Mouse (Mus musculus): ENCODE measurements around the gene Gpr152. TPM values are rescaled to one million over a fixed set of nuclear protein-coding genes. Genes with fewer than 3 reads are reported as not detected.
A peak's percentile ranks its signal among the peaks of the same experiment; 100 is the strongest.
"Not testable (repeated sequence)": the region's sequence is repeated elsewhere in the genome, so short reads cannot be mapped to it uniquely, and the experiment has no call there.

Gene Gpr152
- polyA plus RNA-seq, 1 experiment from 2014 or later, result not detected

DNA sequence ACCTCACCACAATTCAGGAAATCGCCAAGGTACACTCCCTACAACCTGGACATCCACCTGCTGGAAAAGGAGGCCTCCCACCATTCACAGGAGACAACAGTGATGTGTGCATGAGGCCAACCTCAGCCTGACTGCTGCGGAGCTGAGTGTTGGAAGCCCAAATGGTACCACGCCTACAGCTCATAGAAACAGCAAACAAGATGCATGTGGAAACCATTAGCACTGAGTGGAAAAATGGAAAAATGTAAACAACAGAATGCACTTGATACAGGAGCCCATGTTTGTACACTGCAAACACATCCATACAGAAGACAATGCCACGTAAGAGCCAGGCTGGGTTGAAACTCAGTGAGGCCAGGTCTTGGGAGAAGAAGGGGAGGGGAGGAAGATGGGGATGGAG is 15.2 kb upstream of the Gpr152 start:
- Histone ChIP-seq H3K9me3 (replicated peaks) (no peaks in the 10 kb centered on the region), H3K27me3 (ENCODE audit: low read depth, poor library complexity, severe bottlenecking) (peaks cover 8% of the 10 kb centered on the region; the same call in 1 of the 2 replicates), H3K27ac (replicated peaks) (no peak overlapping the region), H3K4me3 (no peak overlapping the region), H3K36me3 (peaks cover 21% of the 10 kb centered on the region), H3K4me1 (peaks cover 36% of the 10 kb centered on the region)
- no peak for DNase-seq (ENCODE audit: low spot score)
- 89% methylated on average over 4 of the region's 4 CpGs for WGBS

DNA sequence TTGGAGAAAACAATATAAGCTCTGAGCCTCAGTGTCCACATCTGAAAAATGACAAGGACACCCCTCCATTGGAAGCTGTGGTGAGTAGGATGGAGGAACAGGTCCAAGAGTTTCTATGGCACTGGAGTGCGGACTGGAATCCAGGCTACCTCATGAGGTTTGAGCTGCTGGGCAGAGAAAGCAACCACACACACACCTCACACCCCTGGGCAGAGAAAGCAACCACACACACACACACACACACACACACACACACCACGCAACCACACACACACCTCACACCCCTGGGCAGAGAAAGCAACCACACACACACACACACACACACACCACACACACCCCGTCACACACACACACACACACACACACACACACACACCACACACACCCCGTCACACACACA is 14.3 kb upstream of the Gpr152 start:
- peak overlapping the region; percentile 90 for H3K27ac ChIP-seq (replicated peaks)
- peaks cover 30% of the 10 kb centered on the region for H3K36me3 ChIP-seq
- 18% methylated on average over 4 of the region's 4 CpGs for WGBS
- peak overlapping the region; percentile 79 for H3K4me3 ChIP-seq
- not testable (repeated sequence) for H3K27me3 ChIP-seq (ENCODE audit: low read depth, poor library complexity, severe bottlenecking); H3K9me3 ChIP-seq (replicated peaks); DNase-seq (ENCODE audit: low spot score)
- peaks cover 32% of the 10 kb centered on the region for H3K4me1 ChIP-seq

DNA sequence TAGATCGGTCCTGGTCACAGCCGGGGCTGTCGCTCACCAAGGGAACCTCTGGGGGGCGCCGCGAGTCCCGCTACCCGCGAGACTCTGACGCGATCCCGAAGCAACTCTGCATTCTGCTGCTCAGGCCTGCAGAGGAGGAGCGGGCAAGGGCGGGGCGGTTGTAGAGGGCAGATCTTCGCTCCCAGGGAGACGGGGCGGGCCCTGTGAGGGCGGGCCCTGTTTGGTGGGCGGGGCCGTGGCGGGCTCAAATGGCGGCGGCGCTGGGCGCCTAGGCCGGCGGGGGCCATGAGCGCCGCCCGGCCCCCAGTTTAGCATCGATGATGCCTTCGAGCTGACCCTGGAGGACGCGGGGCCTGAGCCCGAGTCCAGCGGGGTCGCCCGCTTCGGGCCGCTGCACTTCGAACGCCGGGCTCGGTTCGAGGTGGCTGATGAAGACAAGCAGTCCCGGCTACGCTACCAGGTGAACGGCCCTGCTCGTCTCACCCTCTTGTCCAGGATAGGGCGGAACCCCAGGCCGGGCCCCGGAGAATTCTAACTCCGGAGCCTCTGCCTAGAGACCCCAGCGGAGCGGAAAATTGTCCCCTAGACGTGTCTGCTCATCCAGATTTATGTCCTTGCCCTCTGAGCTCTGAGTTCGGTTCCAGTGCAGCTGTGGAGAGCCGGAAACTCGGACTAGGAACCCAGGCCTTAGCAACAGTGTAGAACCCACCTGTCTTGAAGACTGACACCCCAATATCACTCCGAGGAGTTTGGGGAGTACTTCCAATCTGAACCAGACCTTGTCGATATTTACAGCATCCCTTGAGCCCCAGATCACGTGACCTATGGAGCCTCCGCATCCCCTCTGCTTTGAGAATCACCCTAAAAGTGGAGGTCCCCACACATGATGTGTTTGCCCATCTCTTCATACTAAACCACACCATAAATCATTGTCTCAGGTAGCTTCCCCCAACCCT is 13.6 kb upstream of the Gpr152 start, which contains the start of gene Aip:
Aip (minus strand) TSS at position 118 of the 956 bp plus-strand sequence.
- H3K4me3 ChIP-seq, result peak within 1 kb of the TSS; percentile 79
- WGBS, result 1% methylated on average over 64 of the region's 64 CpGs
- H3K27me3 ChIP-seq (ENCODE audit: low read depth, poor library complexity, severe bottlenecking), result no peaks in the 10 kb centered on the region
- peak; percentile 99 for DNase-seq (ENCODE audit: low spot score)
- peak within 1 kb of the TSS; percentile 90 for H3K27ac ChIP-seq (replicated peaks)
- H3K4me1 ChIP-seq, result peaks cover 25% of the 10 kb centered on the region
- no peaks in the 10 kb centered on the region for H3K9me3 ChIP-seq (replicated peaks)
- H3K36me3 ChIP-seq, result peaks cover 35% of the 10 kb centered on the region

DNA sequence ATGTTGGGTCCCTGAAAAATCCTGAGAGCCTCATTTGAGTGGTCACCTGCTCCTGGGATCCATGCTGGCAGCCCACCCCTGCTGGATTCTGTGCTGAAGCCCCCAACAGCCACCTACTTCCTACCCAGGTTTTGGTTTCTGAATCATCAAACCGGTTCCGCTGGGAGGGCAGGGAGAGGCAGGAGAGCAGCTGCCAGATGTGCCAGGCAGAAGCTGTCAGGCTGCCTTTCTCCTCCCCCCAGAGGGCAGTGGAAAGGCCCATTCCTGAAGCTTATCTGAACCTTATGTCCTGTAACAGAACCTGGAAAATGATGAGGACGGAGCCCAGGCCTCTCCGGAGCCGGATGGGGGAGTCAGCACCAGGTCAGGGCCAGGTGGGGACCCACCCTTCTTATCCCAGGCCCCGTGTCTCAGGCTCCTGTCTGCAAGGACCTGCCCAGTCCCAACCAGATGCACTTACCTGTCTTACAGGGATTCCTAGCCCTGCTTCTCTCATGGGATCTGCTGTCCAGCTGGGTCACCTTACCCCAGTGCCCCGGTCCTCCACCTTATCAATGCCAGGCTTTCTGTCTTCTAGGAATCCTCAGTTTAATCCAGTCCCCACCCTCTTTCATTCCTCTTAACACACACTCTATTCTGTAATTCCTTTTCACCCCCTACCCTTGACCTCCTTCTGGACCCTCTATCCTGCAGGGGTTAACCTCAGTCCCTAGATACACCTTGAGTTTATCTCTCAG is 12.7 kb upstream of the Gpr152 start:
- no peak for DNase-seq (ENCODE audit: low spot score)
- H3K4me3 ChIP-seq, result peak overlapping the region; percentile 79
- no peaks in the 10 kb centered on the region for H3K27me3 ChIP-seq (ENCODE audit: low read depth, poor library complexity, severe bottlenecking)
- no peaks in the 10 kb centered on the region for H3K9me3 ChIP-seq (replicated peaks)
- H3K4me1 ChIP-seq, result peaks cover 22% of the 10 kb centered on the region
- peak overlapping the region; percentile 90 for H3K27ac ChIP-seq (replicated peaks)
- WGBS, result 73% methylated on average over 7 of the region's 7 CpGs
- H3K36me3 ChIP-seq, result peaks cover 44% of the 10 kb centered on the region

DNA sequence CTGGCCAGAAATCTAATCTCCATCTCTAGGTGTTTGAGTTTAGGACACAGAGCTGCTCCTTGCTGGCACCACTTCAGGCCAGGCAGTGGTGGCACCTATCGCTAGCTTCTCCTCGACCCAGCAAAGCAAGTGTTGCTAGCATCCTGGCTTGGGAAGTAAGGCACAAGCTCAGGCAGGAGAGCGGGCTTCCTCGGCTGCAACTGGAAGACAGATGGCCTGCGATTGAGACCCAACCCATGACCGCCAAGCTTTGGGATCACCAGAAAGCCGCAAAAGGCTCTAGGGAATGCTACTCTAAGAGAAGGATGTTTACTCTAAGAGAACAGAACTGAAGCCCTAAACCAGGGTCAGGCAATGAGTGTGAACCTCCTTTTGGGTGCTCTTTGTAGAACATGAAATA is 10.1 kb upstream of the Gpr152 start:
- no peaks in the 10 kb centered on the region for H3K9me3 ChIP-seq (replicated peaks)
- no peaks in the 10 kb centered on the region for H3K27me3 ChIP-seq (ENCODE audit: low read depth, poor library complexity, severe bottlenecking)
- no peak for DNase-seq (ENCODE audit: low spot score)
- no peak overlapping the region for H3K27ac ChIP-seq (replicated peaks)
- peaks cover 61% of the 10 kb centered on the region for H3K36me3 ChIP-seq
- H3K4me3 ChIP-seq, result no peak overlapping the region
- peaks cover 22% of the 10 kb centered on the region for H3K4me1 ChIP-seq
- 96% methylated on average over 7 of the region's 7 CpGs for WGBS

DNA sequence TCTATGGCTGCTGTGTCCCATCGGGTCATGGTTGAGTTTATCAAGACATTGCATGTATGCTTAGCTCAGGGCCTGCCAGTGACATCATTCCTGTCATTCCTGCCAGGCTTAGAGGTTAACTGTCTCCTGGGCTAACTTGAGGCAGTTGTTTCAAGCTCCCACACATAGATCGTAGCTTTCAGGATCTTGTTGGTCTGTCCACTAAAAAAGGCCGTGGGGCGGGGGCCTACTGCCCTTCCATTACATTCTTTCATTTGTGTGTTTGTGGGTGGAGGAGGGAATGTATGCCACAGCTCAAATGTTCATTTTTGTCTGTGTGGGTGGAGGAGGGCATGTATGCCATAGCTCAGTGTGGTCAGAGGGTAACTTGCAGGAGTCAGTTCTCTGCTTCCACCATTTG is 9.5 kb upstream of the Gpr152 start:
- no peaks in the 10 kb centered on the region for H3K9me3 ChIP-seq (replicated peaks)
- H3K36me3 ChIP-seq, result peaks cover 61% of the 10 kb centered on the region
- WGBS, result 90% methylated on average over 4 of the region's 4 CpGs
- no peak overlapping the region for H3K27ac ChIP-seq (replicated peaks)
- peaks cover 21% of the 10 kb centered on the region for H3K4me1 ChIP-seq
- no peak overlapping the region for H3K4me3 ChIP-seq
- no peak for DNase-seq (ENCODE audit: low spot score)
- H3K27me3 ChIP-seq (ENCODE audit: low read depth, poor library complexity, severe bottlenecking), result no peaks in the 10 kb centered on the region

DNA sequence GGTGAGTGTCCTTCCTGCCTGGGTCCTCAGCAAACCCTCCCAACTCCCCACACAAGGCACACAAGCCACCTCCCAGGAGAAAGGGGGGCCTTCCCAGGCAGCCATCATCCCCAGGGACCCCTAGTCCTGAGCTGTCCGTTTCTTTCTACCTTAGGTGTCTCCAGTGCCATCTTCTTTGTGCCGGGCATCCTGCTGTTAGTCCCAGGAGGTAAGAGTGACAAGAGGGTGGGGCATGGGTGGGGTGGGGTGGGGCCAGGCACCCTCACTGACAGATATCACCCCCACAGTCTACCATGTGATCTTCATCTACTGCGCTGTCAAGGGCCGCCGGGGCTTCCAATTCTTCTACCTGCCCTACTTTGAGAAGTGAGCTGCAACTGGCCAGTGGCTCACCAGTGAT is 8.5 kb upstream of the Gpr152 start:
- Histone ChIP-seq H3K9me3 (replicated peaks) (no peaks in the 10 kb centered on the region), H3K4me1 (peaks cover 17% of the 10 kb centered on the region), H3K27me3 (ENCODE audit: low read depth, poor library complexity, severe bottlenecking) (no peaks in the 10 kb centered on the region), H3K36me3 (peaks cover 61% of the 10 kb centered on the region), H3K27ac (replicated peaks) (no peak overlapping the region), H3K4me3 (no peak overlapping the region)
- DNase-seq (ENCODE audit: low spot score), result no peak
- 95% methylated on average over 5 of the region's 5 CpGs for WGBS

DNA sequence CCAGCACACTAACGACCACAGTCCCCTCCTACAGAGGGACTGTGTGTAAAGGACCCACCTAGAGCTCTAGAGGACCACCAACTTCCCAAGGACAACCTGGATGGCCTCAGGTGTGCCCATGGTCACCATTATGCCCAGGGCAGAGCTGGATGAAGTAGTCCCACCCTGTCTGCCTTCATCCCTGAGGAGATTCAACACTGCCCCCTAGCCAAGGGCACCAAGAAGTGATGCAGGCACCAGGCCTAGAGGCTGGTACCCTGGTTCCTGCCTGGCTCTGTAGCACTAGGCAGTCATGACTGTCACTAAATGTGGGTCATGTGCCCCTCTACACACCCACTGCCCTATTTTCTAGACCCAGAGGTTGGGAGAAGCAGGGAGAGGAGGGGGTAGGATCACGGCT is 7.8 kb upstream of the Gpr152 start:
- WGBS, result 83% methylated on average over 2 of the region's 2 CpGs
- Histone ChIP-seq H3K4me1 (peaks cover 10% of the 10 kb centered on the region), H3K9me3 (replicated peaks) (no peaks in the 10 kb centered on the region), H3K27ac (replicated peaks) (no peak overlapping the region), H3K36me3 (peaks cover 61% of the 10 kb centered on the region), H3K27me3 (ENCODE audit: low read depth, poor library complexity, severe bottlenecking) (no peaks in the 10 kb centered on the region), H3K4me3 (no peak overlapping the region)
- DNase-seq (ENCODE audit: low spot score), result no peak

DNA sequence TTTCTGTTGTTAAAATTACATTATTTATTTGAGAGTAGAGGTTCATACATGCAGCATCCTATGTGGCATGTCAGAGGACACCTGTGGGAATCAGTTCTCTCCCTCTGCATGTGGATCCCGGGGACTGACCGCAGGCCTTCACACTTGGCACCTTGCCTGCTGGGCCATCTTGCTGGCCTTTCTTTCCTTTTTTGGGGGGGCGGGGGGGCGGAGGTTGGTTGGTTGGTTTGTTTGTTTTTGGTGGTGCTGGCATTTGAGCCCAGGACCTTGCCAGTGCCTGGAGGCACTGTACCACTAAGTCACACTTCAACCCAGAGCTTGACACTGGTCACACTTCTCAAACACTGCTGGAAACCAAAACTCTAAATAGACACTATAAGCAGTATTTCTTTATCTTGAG is 5.2 kb upstream of the Gpr152 start:
- H3K27ac ChIP-seq (replicated peaks), result no peak overlapping the region
- 98% methylated on average over 4 of the region's 4 CpGs for WGBS
- H3K4me3 ChIP-seq, result no peak overlapping the region
- DNase-seq (ENCODE audit: low spot score), result no peak
- peaks cover 9% of the 10 kb centered on the region for H3K4me1 ChIP-seq
- H3K36me3 ChIP-seq, result peaks cover 41% of the 10 kb centered on the region
- H3K9me3 ChIP-seq (replicated peaks), result no peaks in the 10 kb centered on the region
- H3K27me3 ChIP-seq (ENCODE audit: low read depth, poor library complexity, severe bottlenecking), result no peaks in the 10 kb centered on the region

DNA sequence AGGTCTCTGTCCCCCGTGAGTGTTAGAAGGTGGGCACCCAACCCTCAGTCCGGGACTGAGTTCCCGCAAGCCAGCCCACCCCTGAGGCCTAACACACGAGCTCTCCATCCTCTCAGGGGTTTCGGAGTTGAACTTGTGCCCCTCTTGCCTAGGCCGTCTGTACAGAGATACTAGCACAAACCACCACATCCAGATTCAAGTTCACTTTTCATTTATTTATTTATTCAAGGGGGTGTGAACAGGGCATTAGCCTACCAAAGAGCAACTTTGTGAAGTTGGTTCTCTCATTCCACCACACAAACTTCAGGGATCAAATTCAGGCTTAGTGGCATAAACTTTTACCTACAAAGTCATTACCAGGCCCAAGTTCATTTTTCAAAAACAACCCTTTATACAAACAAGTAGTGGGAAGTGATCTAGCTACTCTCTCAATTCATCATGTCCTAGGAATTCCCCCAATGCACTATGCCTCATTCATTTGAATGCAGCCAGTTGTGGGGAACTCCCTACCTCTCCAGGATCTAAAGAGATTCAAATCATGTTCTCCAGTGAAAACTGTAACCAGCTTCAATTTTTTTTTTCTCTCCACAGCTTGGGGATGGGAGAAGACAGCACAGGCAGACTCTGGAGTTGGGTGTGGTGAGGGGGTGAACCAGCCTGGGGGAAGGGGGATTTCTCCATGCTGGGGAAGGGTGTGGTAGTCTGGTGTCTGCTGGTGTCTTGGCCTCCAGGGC is 4.2 kb upstream of the Gpr152 start:
- DNase-seq (ENCODE audit: low spot score); H3K4me3 ChIP-seq; H3K9me3 ChIP-seq (replicated peaks); H3K27ac ChIP-seq (replicated peaks); H3K27me3 ChIP-seq (ENCODE audit: low read depth, poor library complexity, severe bottlenecking): not testable (repeated sequence)
- 76% methylated on average over 6 of the region's 6 CpGs for WGBS
- peaks cover 19% of the 10 kb centered on the region for H3K4me1 ChIP-seq
- H3K36me3 ChIP-seq, result peaks cover 30% of the 10 kb centered on the region

DNA sequence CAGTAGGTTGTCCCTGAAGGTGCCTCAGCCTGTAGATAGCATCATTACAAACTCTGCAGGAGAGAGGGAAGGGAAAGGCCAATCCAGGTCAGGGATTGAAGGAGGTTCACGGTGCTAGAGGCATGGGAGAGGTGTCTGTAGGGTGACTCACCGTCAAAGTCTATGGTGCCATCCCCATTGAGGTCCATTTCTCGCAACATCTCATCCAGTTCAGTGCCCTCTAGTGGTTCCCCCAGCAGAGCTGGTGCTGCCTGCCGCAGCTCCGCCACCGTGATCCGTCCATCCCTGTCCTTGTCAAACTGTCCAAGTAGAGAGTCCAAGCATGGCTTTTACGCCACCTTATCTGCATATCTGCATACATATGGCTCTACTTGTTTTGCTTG is 3.6 kb upstream of the Gpr152 start:
- not testable (repeated sequence) for H3K27ac ChIP-seq (replicated peaks); H3K27me3 ChIP-seq (ENCODE audit: low read depth, poor library complexity, severe bottlenecking)
- WGBS, result 36% methylated on average over 8 of the region's 8 CpGs

DNA sequence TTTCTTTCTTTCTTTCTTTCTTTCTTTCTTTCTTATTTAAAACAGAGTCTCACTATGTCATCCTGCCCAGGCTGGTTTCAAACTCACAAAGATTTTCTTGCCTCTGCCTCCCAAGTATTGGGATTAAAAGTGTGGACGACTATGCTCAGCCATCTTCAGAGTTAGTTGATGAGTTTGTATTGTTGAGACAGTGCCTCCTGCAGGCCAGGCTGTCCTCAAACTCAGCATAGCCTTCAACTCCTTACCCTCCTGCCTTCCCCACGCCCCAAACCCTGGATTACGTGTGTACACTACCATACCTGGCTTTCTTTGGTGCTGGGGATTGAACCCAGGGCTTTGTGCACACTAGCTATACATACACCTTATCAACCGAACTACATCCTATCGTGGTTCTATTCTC is 3.1 kb upstream of the Gpr152 start:
- Histone ChIP-seq H3K27ac (replicated peaks) (no peak overlapping the region), H3K27me3 (ENCODE audit: low read depth, poor library complexity, severe bottlenecking) (no peaks in the 10 kb centered on the region), H3K4me3 (no peak overlapping the region), H3K4me1 (peaks cover 20% of the 10 kb centered on the region), H3K9me3 (replicated peaks) (no peaks in the 10 kb centered on the region), H3K36me3 (peaks cover 22% of the 10 kb centered on the region)
- WGBS, result 77% methylated on average over 5 of the region's 5 CpGs
- no peak for DNase-seq (ENCODE audit: low spot score)

More for the DNA sequence above, 3.6 kb upstream of the Gpr152 start:
- Histone ChIP-seq H3K36me3 (peaks cover 27% of the 10 kb centered on the region), H3K4me1 (peaks cover 20% of the 10 kb centered on the region)
- not testable (repeated sequence) for DNase-seq (ENCODE audit: low spot score); H3K9me3 ChIP-seq (replicated peaks); H3K4me3 ChIP-seq
